ENCODE assay signal across 15 mouse cellular contexts in genomic region chr1:40254347-40255057, GRCm38 (mm10).
"Had no signal": no experiment of that assay in that cellular context is flagged by ENCODE, and none has a peak within 500 bp of the region (broad histone marks: within the 10 kb centered on the region; RNA-seq: fewer than 3 reads in every experiment).

No protein-coding gene starts in this region.

- ATAC-seq: intestine, postnatal 0 days; midbrain, embryonic 15.5 days had no signal

- H3K4me3 ChIP-seq: limb, embryonic 12.5 days; lung, embryonic 15.5 days; megakaryocyte, embryonic 14.5 days; midbrain, embryonic 15.5 days had no signal

- DNase-seq: kidney, adult 9 months; kidney, postnatal 36 days; layer of hippocampus, adult 9-11 months; lung, postnatal 14 days; right cerebral cortex, postnatal 14 days; thymus, adult 18-20 months; thymus, postnatal 25 days had no signal

- H3K27me3 ChIP-seq: limb, embryonic 12.5 days; lung, embryonic 15.5 days; megakaryocyte, embryonic 14.5 days; midbrain, embryonic 15.5 days had no signal

- H3K27ac ChIP-seq: kidney, postnatal 0 days; limb, embryonic 12.5 days; lung, embryonic 15.5 days; macrophage; midbrain, embryonic 15.5 days had no signal

- H3K9me3 ChIP-seq: limb, embryonic 12.5 days; lung, embryonic 15.5 days; midbrain, embryonic 15.5 days had no signal

- H3K4me2 ChIP-seq: limb, embryonic 12.5 days; lung, embryonic 15.5 days; midbrain, embryonic 11.5 days; midbrain, embryonic 15.5 days had no signal

- H3K36me3 ChIP-seq: limb, embryonic 12.5 days; lung, embryonic 15.5 days; midbrain, embryonic 15.5 days had no signal

- H3K9ac ChIP-seq: limb, embryonic 12.5 days; lung, embryonic 15.5 days; midbrain, embryonic 15.5 days had no signal

- H3K4me1 ChIP-seq: limb, embryonic 12.5 days; megakaryocyte, embryonic 14.5 days; midbrain, embryonic 15.5 days had no signal
